Mouse (Mus musculus) megakaryocyte, embryonic 14.5 days (primary cell): ENCODE data around the gene Sik1. TPM values are rescaled to one million over a fixed set of nuclear protein-coding genes. Genes with fewer than 3 reads are reported as not detected.
"Not testable (repeated sequence)": the region's sequence is repeated elsewhere in the genome, so short reads cannot be mapped to it uniquely, and the experiment has no call there.

Experiments
- H3K27me3 ChIP-seq: replicated peaks from 2 replicates; pipeline ENCODE3; 2012; ENCODE audit warnings: inconsistent platforms
- H3K36me3 ChIP-seq: replicated peaks from 2 replicates; pipeline ENCODE3; 2012; ENCODE audit warnings: low read length, inconsistent platforms, mixed read lengths
- H3K4me1 ChIP-seq: 2 replicates; pipeline ENCODE4 v1.6.1; 2012; ENCODE audit warnings: inconsistent platforms
- H3K4me3 ChIP-seq: replicated peaks from 2 replicates; pipeline ENCODE3; 2012; ENCODE audit warnings: moderate library complexity, mild to moderate bottlenecking, inconsistent platforms
- H3K9me3 ChIP-seq: 2 replicates; pipeline ENCODE4 v1.6.1; 2012; ENCODE audit warnings: inconsistent platforms
- FLI1 ChIP-seq: IDR thresholded peaks from 2 replicates; pipeline ENCODE4 v1.6.1; 2012; ENCODE audit warnings: low read length, inconsistent platforms, mixed read lengths
- GATA1 ChIP-seq: IDR thresholded peaks from 3 replicates; pipeline ENCODE4 v1.6.1; 2012; ENCODE audit warnings: mixed read lengths, low read length, inconsistent platforms, borderline replicate concordance
- polyA plus RNA-seq: library from polyadenylated mRNA; stranded (reverse); fragments of >175 nt; gene quantifications from 2 replicates; pipeline ENCODE4 v1.2.3, GENCODE M21; 2012; ENCODE audit warnings: low replicate concordance; ENCODE audit not compliant: insufficient read depth

Sik1 gene
- polyA plus RNA-seq, 1 experiment = 12.8 TPM

DNA sequence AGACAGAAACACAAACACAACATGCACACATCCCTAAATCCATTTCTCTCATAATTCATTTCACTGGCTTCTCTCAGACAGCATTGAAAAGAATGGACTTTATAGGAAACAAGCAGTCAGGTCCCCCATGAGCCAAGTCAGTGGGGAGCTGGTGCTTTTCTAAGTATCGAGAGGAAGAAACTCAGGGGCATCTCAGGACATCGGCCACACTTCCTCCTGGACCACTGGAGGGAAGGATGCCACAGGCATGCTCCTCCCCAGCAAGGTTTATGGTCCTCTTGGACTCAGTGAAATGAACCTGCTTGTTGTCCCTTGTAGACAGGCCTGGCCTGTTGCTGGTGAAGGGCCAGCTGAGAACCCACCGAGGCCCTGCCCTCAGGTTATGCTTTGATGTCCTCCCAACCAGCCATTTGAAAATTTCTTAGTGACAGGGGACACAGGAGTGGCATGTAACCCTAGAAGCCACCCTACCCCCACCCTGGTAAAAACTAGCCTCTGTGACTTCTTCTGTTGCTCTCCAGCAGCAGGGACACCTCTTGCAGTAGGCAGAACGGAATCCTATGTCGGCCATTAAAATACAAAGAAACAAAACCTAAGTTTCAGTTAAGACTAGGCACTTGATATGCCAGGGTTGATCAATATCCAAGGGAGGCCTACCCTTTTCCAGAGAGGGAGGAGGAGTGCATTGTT is 37.9 kb upstream of the Sik1 start:
- Histone ChIP-seq H3K36me3 (no peaks in the 10 kb centered on the region), H3K4me3 (no peak overlapping the region), H3K27me3 (peaks cover 13% of the 10 kb centered on the region), H3K4me1 (peaks cover 73% of the 10 kb centered on the region), H3K9me3 (no peaks in the 10 kb centered on the region)
- TF ChIP-seq GATA1 (no peak), FLI1 (no peak)

DNA sequence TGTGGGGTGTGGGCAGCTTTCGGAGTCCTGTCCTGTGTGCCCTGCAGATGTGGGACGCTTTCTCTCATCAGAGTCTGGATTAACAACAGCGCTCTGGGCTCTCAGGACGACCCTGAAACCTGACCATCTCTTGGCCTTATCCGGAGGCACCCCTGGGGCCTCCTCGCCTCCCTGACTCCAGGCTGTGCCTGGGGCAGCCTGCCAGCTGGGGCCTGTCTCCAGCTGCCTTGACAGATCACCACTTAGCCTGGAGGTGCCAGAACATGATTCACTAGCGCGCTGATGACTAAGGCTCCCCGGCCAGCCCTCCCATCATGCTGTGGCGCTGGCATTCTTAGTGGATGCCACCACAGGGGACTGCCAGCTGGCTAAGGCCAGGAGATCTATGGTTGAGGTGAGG is 37.1 kb upstream of the Sik1 start:
- TF ChIP-seq GATA1 (no peak), FLI1 (no peak)
- H3K27me3 ChIP-seq = peaks cover 13% of the 10 kb centered on the region
- peaks cover 65% of the 10 kb centered on the region for H3K4me1 ChIP-seq
- no peaks in the 10 kb centered on the region for H3K9me3 ChIP-seq
- H3K4me3 ChIP-seq = peak overlapping the region; percentile 62
- H3K36me3 ChIP-seq = no peaks in the 10 kb centered on the region

DNA sequence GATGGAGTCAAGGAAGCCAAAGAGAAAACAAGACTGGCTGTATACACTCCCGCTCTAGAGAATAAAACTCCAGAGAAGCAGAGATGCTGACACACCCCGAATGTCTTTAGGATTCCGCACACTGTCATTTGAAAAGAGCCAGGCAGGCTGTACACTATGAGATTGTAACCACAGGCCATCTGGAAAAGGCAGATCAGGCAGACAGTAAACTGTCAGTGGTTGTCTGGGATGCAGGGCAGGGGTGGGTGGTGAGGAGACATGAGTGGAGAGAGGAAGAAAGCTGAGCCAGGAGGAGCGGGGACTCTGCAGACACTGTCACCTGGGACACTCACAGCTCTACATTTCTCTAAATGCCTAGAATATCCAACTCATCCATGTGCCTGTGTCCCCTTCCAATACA is 36.3 kb upstream of the Sik1 start:
- H3K27me3 ChIP-seq = peaks cover 13% of the 10 kb centered on the region
- peaks cover 57% of the 10 kb centered on the region for H3K4me1 ChIP-seq
- no peaks in the 10 kb centered on the region for H3K9me3 ChIP-seq
- TF ChIP-seq GATA1 = peak; percentile 59; the same call in 1 of the 3 replicates
- TF ChIP-seq FLI1 = no peak
- peak overlapping the region; percentile 72 for H3K4me3 ChIP-seq
- no peaks in the 10 kb centered on the region for H3K36me3 ChIP-seq

GRCm38 (mm10) chr17:31890311-31890951 is 34.8 kb upstream of the Sik1 start:
- no peaks in the 10 kb centered on the region for H3K9me3 ChIP-seq
- TF ChIP-seq GATA1 = no peak
- TF ChIP-seq FLI1 = no peak
- H3K36me3 ChIP-seq = no peaks in the 10 kb centered on the region
- no peak overlapping the region for H3K4me3 ChIP-seq
- peaks cover 51% of the 10 kb centered on the region for H3K4me1 ChIP-seq
- peaks cover 10% of the 10 kb centered on the region for H3K27me3 ChIP-seq

- TF ChIP-seq FLI1 (no peak), GATA1 (no peak)
- Histone ChIP-seq H3K9me3 (no peaks in the 10 kb centered on the region), H3K4me1 (peaks cover 51% of the 10 kb centered on the region), H3K27me3 (peaks cover 9% of the 10 kb centered on the region), H3K36me3 (no peaks in the 10 kb centered on the region), H3K4me3 (no peak overlapping the region)
These were observed 34.0 kb upstream of the Sik1 start for GRCm38 (mm10) chr17:31889446-31890201.

- Histone ChIP-seq H3K9me3 (no peaks in the 10 kb centered on the region), H3K4me1 (peaks cover 49% of the 10 kb centered on the region), H3K4me3 (no peak overlapping the region), H3K27me3 (peaks cover 9% of the 10 kb centered on the region), H3K36me3 (no peaks in the 10 kb centered on the region)
- TF ChIP-seq FLI1 (no peak), GATA1 (no peak)
These were observed 32.9 kb upstream of the Sik1 start for GRCm38 (mm10) chr17:31888540-31888939.

DNA sequence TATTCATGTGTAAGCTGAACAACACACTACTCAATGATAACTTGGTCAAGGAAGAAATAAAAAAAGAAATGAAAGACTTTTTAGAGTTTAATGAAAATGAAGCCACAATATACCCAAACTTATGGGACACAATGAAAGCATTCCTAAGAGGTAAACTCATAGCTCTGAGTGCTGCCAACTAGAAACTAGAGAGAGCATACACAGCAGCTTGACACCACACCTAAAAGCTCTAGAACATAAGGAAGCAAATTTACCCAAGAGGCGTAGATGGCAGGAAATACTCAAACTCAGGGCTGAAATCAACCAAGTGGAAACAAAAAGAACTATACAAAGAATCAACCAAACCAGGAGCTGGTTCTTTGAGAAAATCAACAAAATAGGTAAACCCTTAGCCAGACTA is 29.1 kb upstream of the Sik1 start:
- not testable (repeated sequence) for H3K4me3 ChIP-seq, H3K36me3 ChIP-seq, H3K9me3 ChIP-seq
- Histone ChIP-seq H3K4me1 (peaks cover 20% of the 10 kb centered on the region), H3K27me3 (peaks cover 24% of the 10 kb centered on the region)

DNA sequence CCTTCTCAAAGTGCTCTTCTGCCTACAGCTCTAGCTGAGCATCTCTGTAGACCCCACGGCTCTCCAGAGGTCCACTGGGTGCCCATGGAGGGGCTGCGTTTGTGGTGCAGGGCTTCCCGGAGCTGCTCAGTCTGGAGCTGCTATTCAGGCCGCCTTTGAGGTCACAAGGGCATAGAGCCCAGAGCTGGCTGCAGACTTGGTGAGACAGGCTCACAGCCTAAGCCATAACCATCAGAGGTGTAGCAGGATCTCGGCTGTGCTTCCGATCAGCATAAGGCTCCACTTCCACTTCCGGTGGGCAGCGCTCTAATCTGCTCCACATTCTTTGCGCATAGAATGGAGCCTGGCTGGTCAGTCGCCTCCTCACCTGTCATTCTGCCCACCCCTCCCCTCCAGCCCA is 23.8 kb upstream of the Sik1 start:
- no peaks in the 10 kb centered on the region for H3K9me3 ChIP-seq
- H3K27me3 ChIP-seq = peaks cover 54% of the 10 kb centered on the region
- H3K4me3 ChIP-seq = no peak overlapping the region
- no peaks in the 10 kb centered on the region for H3K36me3 ChIP-seq
- H3K4me1 ChIP-seq = peaks cover 41% of the 10 kb centered on the region
- TF ChIP-seq GATA1 (no peak), FLI1 (no peak)

DNA sequence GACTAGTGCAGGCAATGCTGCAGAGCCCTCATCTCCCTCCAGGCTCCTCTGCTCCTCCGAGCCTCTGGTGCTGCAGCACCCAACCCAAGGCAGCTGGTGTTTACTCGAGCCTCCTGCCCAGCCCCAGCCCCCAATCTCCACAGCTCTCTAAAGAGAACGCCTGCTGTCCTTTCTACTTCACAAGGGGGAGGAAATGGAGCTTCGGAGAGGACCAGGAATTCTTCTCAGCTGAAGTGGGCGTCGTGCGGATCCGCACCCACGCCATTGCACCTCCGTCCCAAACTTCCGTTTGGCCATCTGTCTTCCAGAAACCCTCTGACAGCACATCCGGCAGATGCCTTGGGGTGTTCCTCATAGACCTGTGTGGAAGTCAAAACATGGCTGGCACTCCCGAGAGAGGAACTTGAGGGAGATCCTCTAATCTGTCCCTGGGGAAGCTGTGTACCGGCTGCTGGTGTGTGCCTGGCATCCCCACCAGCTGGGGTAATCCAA is 22.1 kb upstream of the Sik1 start:
- Histone ChIP-seq H3K9me3 (no peaks in the 10 kb centered on the region), H3K27me3 (peaks cover 54% of the 10 kb centered on the region), H3K4me1 (peaks cover 58% of the 10 kb centered on the region), H3K36me3 (no peaks in the 10 kb centered on the region), H3K4me3 (no peak overlapping the region)
- no peak for TF ChIP-seq FLI1
- no peak for TF ChIP-seq GATA1

- Histone ChIP-seq H3K9me3 (no peaks in the 10 kb centered on the region), H3K4me3 (no peak overlapping the region), H3K4me1 (peaks cover 63% of the 10 kb centered on the region), H3K27me3 (peaks cover 54% of the 10 kb centered on the region), H3K36me3 (no peaks in the 10 kb centered on the region)
- no peak for TF ChIP-seq GATA1
- TF ChIP-seq FLI1 = no peak
These were observed 21.6 kb upstream of the Sik1 start for GRCm38 (mm10) chr17:31877181-31877581.

GRCm38 (mm10) chr17:31876775-31877174 is 21.2 kb upstream of the Sik1 start:
- Histone ChIP-seq H3K4me1 (peaks cover 67% of the 10 kb centered on the region), H3K27me3 (peaks cover 50% of the 10 kb centered on the region), H3K9me3 (no peaks in the 10 kb centered on the region), H3K4me3 (no peak overlapping the region), H3K36me3 (no peaks in the 10 kb centered on the region)
- TF ChIP-seq FLI1 = no peak
- no peak for TF ChIP-seq GATA1
